Mouse (Mus musculus): ENCODE data around the gene Ptprn.

DNA sequence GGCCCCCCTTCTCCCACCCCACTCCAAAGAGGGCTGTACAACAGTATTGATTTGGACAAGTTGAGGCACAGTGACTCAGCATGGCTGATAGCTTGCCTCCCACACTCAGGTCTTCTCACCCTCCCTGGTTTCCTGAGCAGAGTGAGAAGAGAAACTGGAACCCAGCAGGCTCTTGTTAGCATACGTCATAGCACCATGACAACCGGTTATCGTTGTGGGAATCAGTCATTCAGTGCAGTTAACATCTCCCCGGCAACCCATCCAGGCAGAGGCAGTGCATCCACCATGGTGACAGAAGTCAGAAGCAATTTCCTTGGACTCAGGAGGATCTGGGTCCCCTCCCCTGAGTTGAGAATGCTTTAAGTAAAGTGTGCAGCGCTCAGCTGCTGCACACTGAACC, 18.7 kb upstream of the Ptprn start:
- no peak for TF ChIP-seq ZNF384 (IDR thresholded peaks at IDR 0.05; ENCODE audit: low read depth, low read length)
- no peak for TF ChIP-seq HCFC1 (IDR thresholded peaks at IDR 0.05; ENCODE audit: borderline replicate concordance, insufficient read depth, low read length)
